Comparison of ENCODE assay signal across 9 mouse cellular contexts in the genomic region with DNA sequence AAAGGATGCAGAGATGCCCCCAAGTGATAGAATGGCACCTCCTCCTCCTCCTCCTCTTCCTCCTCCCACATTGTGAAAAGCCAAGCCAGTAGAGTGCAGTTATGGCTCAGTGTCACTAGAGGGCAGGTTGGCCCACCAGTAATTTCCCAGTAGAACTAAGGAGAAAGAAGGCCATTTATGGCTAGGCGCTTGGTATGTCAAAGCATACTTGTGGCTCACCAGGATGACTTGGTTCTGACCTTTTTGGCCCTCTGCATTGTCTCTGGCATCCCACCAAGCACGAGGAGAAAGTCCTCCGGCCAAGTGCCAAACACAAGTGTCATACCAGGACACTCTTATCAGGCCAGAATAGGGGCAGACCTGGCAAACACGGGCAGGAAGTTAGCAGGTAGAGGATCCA. TPM values are rescaled to one million over a fixed set of nuclear protein-coding genes. Genes with fewer than 3 reads are reported as not detected.
DNase-seq lines count a peak whose midpoint lies in the region; ATAC-seq and TF ChIP-seq lines count a peak whose summit lies in the region.
"Had no signal": no experiment of that assay in that cellular context is flagged by ENCODE, and none has a peak within 500 bp of the region (broad histone marks: within the 10 kb centered on the region; RNA-seq: fewer than 3 reads in every experiment).

No protein-coding gene starts in this region.

- no peak overlapping the region for H3K4me3 ChIP-seq in gastrocnemius, adult 2 months
- no peak overlapping the region for H3K4me3 ChIP-seq in embryonic facial prominence, embryonic 11.5 days (ENCODE audit: low read depth, low read length)
- H3K4me3 ChIP-seq in thymus, adult 2 months (ENCODE audit: control insufficient read depth, insufficient read depth, low read length): no peak overlapping the region
- H3K4me3 ChIP-seq: liver, embryonic 15.5 days had no signal

- no peak for ATAC-seq in embryonic facial prominence, embryonic 11.5 days (replicated peaks; ENCODE audit: insufficient number of reproducible peaks, low FRiP score, low TSS enrichment, low read depth)

- DNase-seq in gastrocnemius, adult 2 months: peak; percentile 48
- no peak for DNase-seq in gastrocnemius, postnatal 10 days
- peak; percentile 87 for DNase-seq in 416B (ENCODE audit: low read depth)
- DNase-seq in adipocyte (ENCODE audit: low spot score): peak; percentile 29
- DNase-seq in embryonic facial prominence, embryonic 11.5 days (ENCODE audit: low spot score): peak; percentile 68
- peak; percentile 70 for DNase-seq in kidney, postnatal 25 days
- DNase-seq in lung, postnatal 25 days (ENCODE audit: low spot score): peak; percentile 48
- DNase-seq in thymus, adult 2 months: peak; percentile 50

- TF ChIP-seq CTCF in gastrocnemius, adult 2 months (IDR thresholded peaks at IDR 0.05): peak; percentile 88
- TF ChIP-seq CTCF in thymus, adult 2 months (IDR thresholded peaks at IDR 0.05; ENCODE audit: borderline replicate concordance, control insufficient read depth, extremely low read depth, insufficient read depth, low read length, poor library complexity): no peak

- no peaks in the 10 kb centered on the region for H3K36me3 ChIP-seq in embryonic facial prominence, embryonic 11.5 days (replicated peaks; ENCODE audit: control insufficient read depth, insufficient read depth, low read depth, low read length)
- no peaks in the 10 kb centered on the region for H3K36me3 ChIP-seq in thymus, adult 2 months (ENCODE audit: control insufficient read depth, insufficient read depth, low read length)
- H3K36me3 ChIP-seq: liver, embryonic 15.5 days had no signal

- intact Hi-C loops in gastrocnemius, adult 2 months (cut with DNase I): loop anchor here (1.0 to 5.0 kb wide), 4 partner anchors 36 to 284 kb away; partner anchors contain the start of gene Ccl17

- H3K4me1 ChIP-seq in embryonic facial prominence, embryonic 11.5 days (ENCODE audit: control insufficient read depth, insufficient read depth, low read length): no peaks in the 10 kb centered on the region
- peaks cover 3% of the 10 kb centered on the region for H3K4me1 ChIP-seq in thymus, adult 2 months (replicated peaks; ENCODE audit: control insufficient read depth, insufficient read depth, low read length)

- no peak overlapping the region for H3K4me2 ChIP-seq in embryonic facial prominence, embryonic 11.5 days (ENCODE audit: low read depth, low read length)
- H3K4me2 ChIP-seq: liver, embryonic 15.5 days had no signal

- H3K27me3 ChIP-seq in embryonic facial prominence, embryonic 11.5 days (ENCODE audit: control insufficient read depth, insufficient read depth, low read length): peaks cover 5% of the 10 kb centered on the region; the same call in 1 of the 2 replicates
- no peaks in the 10 kb centered on the region; the same call in 1 of the 2 replicates for H3K27me3 ChIP-seq in thymus, adult 2 months (ENCODE audit: control insufficient read depth, insufficient read depth, low read length)

- H3K9ac ChIP-seq in embryonic facial prominence, embryonic 11.5 days (replicated peaks; ENCODE audit: low read length): no peak overlapping the region
- H3K9ac ChIP-seq: liver, embryonic 15.5 days had no signal

- WGBS in embryonic facial prominence, embryonic 11.5 days: 45% methylated on average over 4 of the region's 4 CpGs
- 47% methylated on average over 4 of the region's 4 CpGs for whole genome bisulfite sequencing in thymus, adult 2 months

- TF ChIP-seq POLR2A in thymus, adult 2 months (IDR thresholded peaks at IDR 0.05; ENCODE audit: control insufficient read depth, extremely low read depth, insufficient read depth, low read length, poor library complexity): no peak

- H3K9me3 ChIP-seq in embryonic facial prominence, embryonic 11.5 days (replicated peaks; ENCODE audit: control insufficient read depth, low read length): no peaks in the 10 kb centered on the region
- H3K9me3 ChIP-seq: liver, embryonic 15.5 days had no signal

- H3K27ac ChIP-seq in gastrocnemius, adult 2 months: peak overlapping the region; percentile 16
- no peak overlapping the region for H3K27ac ChIP-seq in embryonic facial prominence, embryonic 11.5 days (replicated peaks; ENCODE audit: low read depth, low read length)
- no peak overlapping the region for H3K27ac ChIP-seq in thymus, adult 2 months (ENCODE audit: control insufficient read depth, insufficient read depth, low read length)
- H3K27ac ChIP-seq: liver, embryonic 15.5 days had no signal

RNA-seq across cellular contexts. Expression of gene Cpne2, which starts 4.5 kb away (rescaled TPM):
- total RNA-seq in gastrocnemius, adult 2 months (2021): 1 to 10 TPM; 4.9 to 6.9 TPM
- total RNA-seq in gastrocnemius, postnatal 10 days (2021): 10 to 100 TPM; 21.5 to 23.8 TPM
- 6.9 and 8.8 TPM in 2 replicates for polyA plus RNA-seq in embryonic facial prominence, embryonic 11.5 days (2014; fragmentation: Nextera tagmentation; extraction: Ambion mirVana)
- polyA plus RNA-seq in thymus, adult 2 months (2012; rRNA removed): 28.1 and 35.3 TPM in 2 replicates
